Mouse (Mus musculus): ENCODE results near the gene Crebbp. TPM values are rescaled to one million over a fixed set of nuclear protein-coding genes. Genes with fewer than 3 reads are reported as not detected.
A peak's percentile ranks its signal among the peaks of the same experiment; 100 is the strongest.
"Not testable (repeated sequence)": the region's sequence is repeated elsewhere in the genome, so short reads cannot be mapped to it uniquely, and the experiment has no call there.

Gene Crebbp
- total RNA-seq, 1 experiment from 2014 or later = 91.4 TPM

DNA sequence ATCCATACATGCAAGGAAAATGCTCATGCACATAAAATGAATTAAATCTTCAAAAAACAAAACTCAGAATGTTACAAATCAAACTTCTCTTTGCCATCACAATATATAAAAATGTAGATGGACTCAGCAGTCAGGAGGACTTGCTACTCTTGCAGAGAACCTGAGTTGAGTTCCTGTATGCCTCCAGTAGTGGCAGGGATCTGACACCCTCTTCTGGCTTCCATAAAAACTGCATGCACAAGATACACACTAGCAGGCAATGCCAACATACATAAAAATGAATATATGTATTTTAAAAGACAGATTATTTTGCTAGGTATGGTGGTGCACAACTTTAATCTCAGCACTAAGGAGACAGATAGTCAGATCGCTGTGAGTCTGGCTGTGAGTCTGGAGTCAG lies 45.3 kb downstream of the Crebbp start:
- no peak for ATAC-seq (ENCODE audit: extremely low read depth, insufficient number of reproducible peaks, low FRiP score, poor library complexity, severe bottlenecking)

DNA sequence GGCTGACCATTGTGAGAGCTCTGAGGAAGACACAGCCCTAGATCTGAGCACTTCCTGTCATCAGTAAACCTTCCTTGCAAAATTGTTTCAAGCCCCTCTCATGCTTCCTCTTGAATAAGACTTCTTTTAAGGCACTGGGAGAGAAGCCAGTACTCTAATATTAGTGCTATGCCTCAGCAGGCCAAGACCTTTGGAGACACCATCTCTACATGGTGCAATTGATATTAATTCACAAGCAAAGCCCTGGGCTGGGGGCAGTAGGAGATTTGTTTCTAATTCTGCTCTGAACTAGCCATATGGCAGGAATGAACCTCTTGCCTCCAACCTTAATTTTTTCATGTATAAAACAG lies 52.9 kb downstream of the Crebbp start:
- ATAC-seq (ENCODE audit: extremely low read depth, insufficient number of reproducible peaks, low FRiP score, poor library complexity, severe bottlenecking) = no peak

DNA sequence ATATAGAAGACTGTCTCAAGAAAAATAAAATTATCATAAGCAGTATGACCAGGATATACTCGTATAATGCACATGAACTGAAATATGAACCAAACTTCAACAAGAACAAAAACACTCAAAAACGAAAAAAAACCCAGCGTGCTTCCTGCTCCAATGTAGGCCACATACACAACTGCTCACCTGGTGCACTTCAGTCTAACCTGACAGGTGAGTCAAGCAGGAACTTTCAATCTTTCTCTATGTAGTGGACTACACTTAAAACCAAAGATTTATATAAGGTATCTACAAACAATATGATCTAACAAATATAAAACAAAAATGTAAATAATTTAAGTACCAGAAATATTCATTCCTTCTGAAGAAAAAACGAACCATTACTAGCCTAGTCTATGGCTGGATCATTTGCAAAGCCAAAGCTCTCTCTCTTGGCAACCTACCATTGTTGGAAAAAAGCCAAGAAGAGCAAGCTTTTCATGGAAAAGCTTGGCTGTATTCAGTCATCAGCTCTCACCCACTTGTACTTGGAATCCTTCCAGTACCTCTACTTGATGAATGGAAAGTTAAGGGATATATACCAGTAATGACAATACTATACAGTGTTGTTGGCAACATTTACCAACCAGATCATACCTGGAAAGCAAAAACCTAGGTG lies 53.4 kb downstream of the Crebbp start:
- ATAC-seq (ENCODE audit: extremely low read depth, insufficient number of reproducible peaks, low FRiP score, poor library complexity, severe bottlenecking) = no peak

DNA sequence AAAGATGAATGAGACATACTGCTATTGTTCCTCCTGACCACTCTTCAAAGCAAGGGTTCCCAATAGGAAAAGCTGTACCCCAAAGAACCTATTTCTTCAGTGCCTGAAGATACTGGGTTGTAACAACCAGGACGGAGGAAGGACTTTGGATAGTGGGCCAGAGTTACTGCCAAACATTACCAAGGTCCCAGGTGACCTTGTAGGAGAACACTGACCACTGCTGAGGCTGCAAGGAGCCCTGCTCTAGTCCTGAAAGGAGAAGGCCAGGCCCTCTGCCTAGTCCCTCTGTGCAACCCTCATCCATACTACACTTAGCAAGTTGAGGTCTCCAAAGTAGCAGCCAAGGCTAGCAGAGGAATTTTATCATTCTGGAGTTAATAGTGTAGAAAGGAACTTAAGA lies 60.7 kb downstream of the Crebbp start:
- ATAC-seq (ENCODE audit: extremely low read depth, insufficient number of reproducible peaks, low FRiP score, poor library complexity, severe bottlenecking) = no peak

GRCm38 (mm10) chr16:4138541-4138940 lies 75.3 kb downstream of the Crebbp start:
- no peak for ATAC-seq (ENCODE audit: extremely low read depth, insufficient number of reproducible peaks, low FRiP score, poor library complexity, severe bottlenecking)

DNA sequence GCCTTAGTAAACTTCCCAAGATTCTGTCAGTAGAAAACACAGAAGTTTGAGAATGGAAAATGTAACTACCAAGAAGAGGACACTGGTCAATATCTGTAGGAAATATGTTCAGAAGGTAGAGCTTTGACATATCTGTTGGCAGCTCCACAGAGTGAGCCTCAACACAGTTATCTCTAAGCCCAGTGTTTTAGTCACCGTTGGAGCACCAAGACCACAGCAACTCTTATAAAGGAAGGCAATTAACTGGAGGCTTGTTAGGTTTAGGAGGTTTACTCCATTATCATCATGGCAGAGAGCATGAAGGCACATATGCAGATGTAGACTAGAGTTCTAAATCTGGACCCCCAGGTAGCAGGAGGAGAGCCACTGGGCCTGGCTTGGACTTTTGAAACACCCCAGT lies 80.0 kb downstream of the Crebbp start:
- no peak for ATAC-seq (ENCODE audit: extremely low read depth, insufficient number of reproducible peaks, low FRiP score, poor library complexity, severe bottlenecking)

DNA sequence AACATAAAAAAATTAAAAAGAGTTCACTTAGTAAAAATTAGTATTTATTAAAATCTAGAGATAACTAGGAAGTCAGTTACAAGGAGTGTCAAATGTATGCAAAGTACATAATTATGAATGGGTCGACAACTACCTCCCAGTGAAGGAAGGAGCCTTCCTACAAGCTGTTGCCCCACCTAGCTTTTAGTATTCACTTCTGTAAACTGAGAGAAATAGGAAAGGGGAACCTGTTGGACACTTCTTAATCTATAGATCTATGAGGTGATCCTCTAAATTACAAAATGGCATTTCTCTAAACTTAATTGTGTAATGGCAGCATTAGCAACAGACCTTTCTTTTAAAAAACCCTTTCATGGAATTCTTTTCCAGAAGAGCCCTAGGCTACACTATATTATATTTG lies 84.9 kb downstream of the Crebbp start:
- no peak for ATAC-seq (ENCODE audit: extremely low read depth, insufficient number of reproducible peaks, low FRiP score, poor library complexity, severe bottlenecking)

DNA sequence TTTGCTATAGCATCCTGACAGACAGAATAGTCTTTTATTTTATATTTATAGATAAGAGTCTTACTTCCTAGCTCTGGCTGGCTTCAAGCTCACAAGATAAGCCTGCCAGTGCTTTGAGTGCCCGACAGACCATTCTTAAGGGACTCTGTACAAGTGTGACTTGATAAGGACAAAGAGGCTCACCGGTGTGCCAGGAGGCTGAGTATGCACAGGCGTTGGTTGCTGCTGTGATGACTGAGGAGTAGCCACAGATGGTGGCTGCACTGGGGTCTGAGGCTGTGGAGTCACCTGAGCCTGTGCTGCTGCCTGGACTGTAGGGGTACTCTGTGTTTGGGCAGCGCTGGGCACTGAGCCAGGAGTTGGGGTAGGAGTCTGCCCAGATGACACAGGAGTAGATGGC lies 96.7 kb downstream of the Crebbp start:
- no peak for ATAC-seq (ENCODE audit: extremely low read depth, insufficient number of reproducible peaks, low FRiP score, poor library complexity, severe bottlenecking)

DNA sequence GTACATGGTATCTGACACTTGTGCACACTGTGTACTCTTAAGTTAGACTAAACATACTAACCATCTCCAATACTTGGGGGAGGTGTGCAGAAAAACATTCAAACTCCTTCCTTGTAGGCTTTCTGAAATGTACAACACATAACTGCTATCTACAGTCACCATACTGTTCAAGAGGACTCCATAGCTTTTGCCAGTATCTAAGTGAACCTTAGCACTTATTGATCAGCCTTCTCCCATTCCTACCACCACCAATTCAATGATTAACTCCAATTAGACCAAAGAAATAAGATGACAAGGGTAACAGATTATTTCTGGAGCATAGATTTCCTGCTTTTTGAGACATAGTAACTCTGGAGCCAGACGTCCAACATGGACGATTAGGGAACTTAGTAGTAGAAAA lies 113.4 kb downstream of the Crebbp start:
- ATAC-seq (ENCODE audit: extremely low read depth, insufficient number of reproducible peaks, low FRiP score, poor library complexity, severe bottlenecking) = no peak

DNA sequence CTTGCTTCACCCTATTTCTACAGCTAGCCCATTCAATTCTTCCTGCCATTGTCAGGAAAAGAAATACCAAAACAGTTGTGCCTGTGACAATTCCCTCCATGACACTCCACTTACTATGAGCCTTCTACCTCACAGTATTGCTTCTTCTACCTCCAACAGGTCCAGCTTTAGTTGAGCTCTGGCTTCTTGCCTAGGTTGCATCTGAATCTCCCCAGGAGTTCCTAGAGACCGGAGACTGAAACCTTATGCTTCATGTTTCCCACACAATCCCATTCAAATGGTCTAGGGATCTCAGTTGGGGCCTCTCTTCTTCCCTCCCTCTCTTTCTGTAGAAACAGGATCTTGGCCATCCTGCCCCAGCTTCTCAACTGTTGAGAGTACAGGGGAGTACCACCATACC lies 116.3 kb downstream of the Crebbp start:
- ATAC-seq (ENCODE audit: extremely low read depth, insufficient number of reproducible peaks, low FRiP score, poor library complexity, severe bottlenecking) = no peak

- ATAC-seq (ENCODE audit: extremely low read depth, insufficient number of reproducible peaks, low FRiP score, poor library complexity, severe bottlenecking) = no peak
Observed at GRCm38 (mm10) chr16:4096898-4097297, 116.9 kb downstream of the Crebbp start.

DNA sequence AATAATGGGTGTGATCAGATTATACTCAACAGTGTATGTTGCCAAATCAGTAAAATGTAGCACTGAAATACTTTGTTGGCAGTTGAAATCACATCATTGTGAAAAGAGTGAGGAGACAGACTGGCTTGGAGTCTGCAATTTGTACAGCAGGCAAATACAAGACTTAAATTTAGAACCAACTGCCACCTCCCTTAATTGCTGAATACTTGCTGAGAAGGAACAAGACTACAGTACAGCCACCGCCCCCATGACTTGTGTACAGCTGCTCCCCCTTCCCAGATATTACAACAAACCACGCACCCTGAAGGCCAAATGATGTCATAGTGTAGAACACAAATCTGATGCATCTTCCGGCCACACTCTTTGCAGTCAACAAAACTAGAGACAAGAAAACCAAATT lies 117.7 kb downstream of the Crebbp start:
- ATAC-seq (ENCODE audit: extremely low read depth, insufficient number of reproducible peaks, low FRiP score, poor library complexity, severe bottlenecking) = no peak

GRCm38 (mm10) chr16:4087214-4087913 lies 126.4 kb downstream of the Crebbp start:
- ATAC-seq (ENCODE audit: extremely low read depth, insufficient number of reproducible peaks, low FRiP score, poor library complexity, severe bottlenecking) = no peak

DNA sequence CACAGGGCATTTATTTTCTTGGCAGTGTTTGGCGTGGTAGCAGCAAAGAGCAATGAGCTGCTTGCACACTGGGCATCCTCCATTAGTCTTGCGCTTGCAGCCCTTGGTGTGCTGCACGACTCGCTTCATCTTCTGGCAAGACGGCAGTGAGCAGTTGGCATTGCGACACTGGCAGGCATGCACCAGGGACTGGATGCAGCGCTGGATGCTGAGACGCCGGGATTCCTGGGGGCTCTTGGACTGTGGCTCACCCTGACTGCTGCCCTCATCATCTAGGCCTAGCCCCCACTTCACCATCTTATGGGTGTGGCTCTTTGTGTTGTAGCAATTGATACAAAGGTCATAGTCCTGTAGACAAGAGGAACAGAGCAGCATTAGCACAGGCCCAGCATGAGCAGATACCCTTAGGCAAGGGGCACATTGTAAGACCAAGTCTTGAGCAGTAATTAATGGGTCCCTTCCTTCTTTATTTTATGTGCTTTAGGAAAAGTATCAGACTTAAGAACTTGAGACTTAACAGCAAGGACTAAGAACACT lies 127.9 kb downstream of the Crebbp start:
- no peak for ATAC-seq (ENCODE audit: extremely low read depth, insufficient number of reproducible peaks, low FRiP score, poor library complexity, severe bottlenecking)

DNA sequence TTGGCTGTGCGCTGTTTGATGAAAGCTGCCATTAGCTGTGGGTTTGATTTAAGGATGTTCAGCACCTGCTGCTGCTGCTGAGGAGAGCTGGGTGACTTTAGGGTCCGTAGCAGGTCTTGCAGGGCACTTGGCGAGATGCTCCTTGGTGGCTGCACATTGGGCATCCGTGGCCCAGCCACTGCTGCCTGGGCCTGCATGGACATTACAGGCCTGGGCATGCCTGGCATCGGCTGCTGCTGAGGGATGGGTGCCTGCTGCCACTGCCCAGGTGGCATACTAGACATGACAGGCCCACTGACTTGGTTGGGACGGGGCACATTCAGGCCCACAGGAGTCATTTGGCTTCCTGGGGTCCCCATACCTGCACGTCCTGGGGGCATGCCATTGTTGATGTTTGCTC lies 128.7 kb downstream of the Crebbp start:
- no peak for ATAC-seq (ENCODE audit: extremely low read depth, insufficient number of reproducible peaks, low FRiP score, poor library complexity, severe bottlenecking)

- not testable (repeated sequence) for ATAC-seq (ENCODE audit: extremely low read depth, insufficient number of reproducible peaks, low FRiP score, poor library complexity, severe bottlenecking)
Observed at GRCm38 (mm10) chr16:4080419-4080818, 133.4 kb downstream of the Crebbp start.

DNA sequence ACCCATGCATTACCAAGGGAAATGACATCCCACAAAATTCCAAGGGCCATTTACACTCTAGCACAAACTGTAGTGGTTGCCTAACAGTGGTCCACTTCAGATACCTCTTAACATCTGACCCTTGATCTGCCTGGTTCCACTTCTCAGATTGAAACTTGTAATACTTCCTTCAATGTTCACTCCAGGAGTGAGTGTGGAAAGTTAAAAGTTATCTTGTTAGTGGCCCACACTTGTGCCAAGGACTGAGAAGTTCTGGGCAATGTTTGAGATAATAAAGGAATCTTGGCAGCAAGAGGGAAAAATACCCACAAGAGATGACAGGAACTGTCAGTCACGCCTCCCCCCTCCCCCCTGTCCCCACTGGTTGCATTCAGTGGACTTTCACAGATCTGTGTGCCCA lies 134.1 kb downstream of the Crebbp start:
- ATAC-seq (ENCODE audit: extremely low read depth, insufficient number of reproducible peaks, low FRiP score, poor library complexity, severe bottlenecking) = no peak

DNA sequence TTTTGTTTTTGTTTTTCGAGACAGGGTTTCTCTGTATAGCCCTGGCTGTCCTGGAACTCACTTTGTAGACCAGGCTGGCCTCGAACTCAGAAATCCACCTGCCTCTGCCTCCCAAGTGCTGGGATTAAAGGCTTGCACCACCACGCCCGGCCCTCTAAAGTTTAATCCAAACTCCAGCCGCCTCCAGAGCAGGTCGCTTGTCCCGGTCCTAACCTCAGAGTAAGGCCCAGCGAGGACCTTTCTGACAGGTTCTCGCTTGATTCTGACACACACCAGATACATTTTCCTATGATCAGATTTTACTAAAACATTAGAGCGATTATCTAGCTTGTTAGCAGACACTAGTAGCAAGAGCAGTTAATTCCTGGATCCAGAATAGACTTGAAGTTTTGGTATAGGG lies 135.5 kb downstream of the Crebbp start:
- not testable (repeated sequence) for ATAC-seq (ENCODE audit: extremely low read depth, insufficient number of reproducible peaks, low FRiP score, poor library complexity, severe bottlenecking)

DNA sequence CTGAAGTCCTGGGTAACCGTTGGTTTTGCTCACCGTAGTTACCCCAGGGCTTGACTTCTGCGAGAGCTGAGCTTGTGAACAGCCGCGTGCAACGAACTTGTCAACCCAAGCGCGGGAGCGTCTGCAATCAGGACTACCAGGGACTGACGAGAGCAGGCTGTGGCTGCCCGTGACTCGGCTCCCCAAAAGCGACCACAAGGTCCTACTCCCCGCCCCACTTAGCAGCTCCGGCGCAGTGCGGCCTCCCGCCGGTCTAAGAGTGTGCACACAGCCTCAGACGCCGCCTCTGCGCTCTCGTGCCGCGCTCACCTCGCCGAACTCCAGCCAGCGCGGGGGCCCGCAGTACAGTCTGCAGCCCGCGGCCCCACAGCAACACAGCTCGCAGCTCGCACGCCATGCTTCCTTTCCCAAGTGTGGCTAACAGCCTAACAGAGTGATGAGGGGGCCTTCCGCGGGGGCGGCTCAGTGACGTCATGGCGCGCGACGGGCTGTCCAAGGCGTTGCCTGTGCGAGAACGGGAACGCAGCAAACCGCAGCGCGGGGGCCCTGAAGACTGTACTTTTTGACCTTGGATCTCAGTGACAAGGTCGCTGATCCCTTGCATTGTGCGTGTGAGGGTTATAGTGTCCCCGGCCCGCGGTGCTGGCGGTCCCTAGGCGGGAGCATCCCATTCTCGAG lies 136.3 kb downstream of the Crebbp start, which contains the start of gene Trap1:
Gene Trap1 (minus strand): TSS at position 444 of the 678 bp plus-strand sequence.
- ATAC-seq (ENCODE audit: extremely low read depth, insufficient number of reproducible peaks, low FRiP score, poor library complexity, severe bottlenecking) = peak; percentile 93

DNA sequence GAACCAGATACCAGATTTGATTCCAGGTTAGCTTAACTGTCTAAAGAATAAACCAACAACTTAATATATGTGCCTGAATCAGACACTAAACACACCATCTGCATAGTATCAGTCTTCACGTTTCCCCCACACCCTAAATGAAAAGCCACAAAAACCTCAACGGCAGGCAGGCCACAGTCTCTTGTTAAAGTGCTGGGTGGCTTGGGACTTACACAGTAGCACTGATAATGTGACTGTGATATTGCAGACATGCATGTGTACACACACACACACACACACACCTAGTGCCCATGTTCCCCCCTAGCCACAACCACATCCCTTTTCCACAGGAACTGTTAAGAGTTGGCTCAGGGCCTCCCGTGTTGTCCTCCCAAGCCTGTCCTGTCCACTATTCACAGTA lies 139.0 kb downstream of the Crebbp start:
- no peak for ATAC-seq (ENCODE audit: extremely low read depth, insufficient number of reproducible peaks, low FRiP score, poor library complexity, severe bottlenecking)

All from neutrophil, adult 5-6 weeks (primary cell).